Comparison of ENCODE assay signal across 26 mouse cellular contexts in the genomic region with DNA sequence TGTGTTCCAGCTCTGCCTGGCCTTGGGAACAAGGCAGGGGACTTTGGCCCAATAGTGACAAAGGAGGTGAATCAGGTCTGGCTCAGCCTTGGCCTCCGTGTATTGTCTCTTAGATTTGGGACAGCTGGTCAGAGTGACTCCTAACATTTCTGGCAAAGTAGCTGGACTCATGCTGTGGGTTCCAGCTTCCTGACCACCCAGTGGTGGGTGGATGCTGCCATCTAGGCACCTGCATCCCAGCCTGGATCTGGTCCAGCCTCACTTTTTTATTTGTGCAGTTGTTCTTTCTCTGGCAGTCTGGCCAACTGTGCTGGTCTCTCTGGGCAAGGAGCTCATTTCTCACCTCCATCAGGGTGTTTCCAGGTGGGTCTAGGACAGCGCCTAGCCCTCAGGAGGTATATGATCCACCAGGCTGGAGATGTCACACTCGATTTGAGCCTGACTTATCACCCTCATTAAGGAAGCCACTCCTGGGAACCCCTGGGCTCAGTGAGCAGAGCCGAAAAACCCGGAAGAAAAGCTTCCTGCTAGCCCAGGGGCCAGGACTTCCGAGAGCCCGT.
DNase-seq lines count a peak whose midpoint lies in the region; TF ChIP-seq lines count a peak whose summit lies in the region.
"Had no signal": no experiment of that assay in that cellular context is flagged by ENCODE, and none has a peak within 500 bp of the region (broad histone marks: within the 10 kb centered on the region; RNA-seq: fewer than 3 reads in every experiment).

No protein-coding gene starts in this region.

- no peak overlapping the region for H3ac ChIP-seq in myocyte (ENCODE audit: control insufficient read depth, insufficient read length)

- H3K4me3 ChIP-seq in myocyte, result no peak overlapping the region
- H3K4me3 ChIP-seq: embryonic facial prominence, embryonic 10.5 days; embryonic facial prominence, embryonic 15.5 days; forebrain, embryonic 13.5 days; heart, embryonic 12.5 days; hindbrain, embryonic 15.5 days; kidney, embryonic 15.5 days; limb, embryonic 13.5 days; neural tube, embryonic 13.5 days had no signal

- no peak for TF ChIP-seq POLR2A in myocyte (IDR thresholded peaks at IDR 0.05; ENCODE audit: insufficient read length, low read depth)

- peak; percentile 4 for DNase-seq in adrenal gland, postnatal 14 days
- DNase-seq in adrenal gland, postnatal 36 days, result no peak
- DNase-seq in left cerebral cortex, postnatal 4 days, result peak; percentile 40
- no peak for DNase-seq in left cerebral cortex, postnatal 36 days (ENCODE audit: low spot score in 2 of 2)
- peak; percentile 35 for DNase-seq in testis, postnatal 10 days (ENCODE audit: low spot score)
- no peak for DNase-seq in testis, postnatal 14 days (ENCODE audit: low spot score)
- DNase-seq: adrenal gland, adult 8-10 months; cerebellum, adult 8-10 months; cerebellum, postnatal 25 days; gastrocnemius, postnatal 14 days; kidney, adult 18-20 months; lung, embryonic 14.5 days; lung, postnatal 14 days; retina, postnatal 1 day; right cerebral cortex, postnatal 14 days; thymus, postnatal 25 days had no signal

- no peaks in the 10 kb centered on the region for H3K79me2 ChIP-seq in myocyte (ENCODE audit: control insufficient read depth, insufficient read depth)

- H3K27me3 ChIP-seq in myocyte (ENCODE audit: control insufficient read depth, insufficient read depth, insufficient read length), result no peaks in the 10 kb centered on the region
- H3K27me3 ChIP-seq: embryonic facial prominence, embryonic 15.5 days; forebrain, embryonic 13.5 days; heart, embryonic 12.5 days; hindbrain, embryonic 15.5 days; kidney, embryonic 15.5 days; limb, embryonic 13.5 days; neural tube, embryonic 13.5 days had no signal

- no peak overlapping the region for H3K4me2 ChIP-seq in myocyte (ENCODE audit: low read depth)
- H3K4me2 ChIP-seq: embryonic facial prominence, embryonic 15.5 days; forebrain, embryonic 13.5 days; heart, embryonic 12.5 days; hindbrain, embryonic 15.5 days; kidney, embryonic 15.5 days; limb, embryonic 13.5 days; lung, embryonic 14.5 days; midbrain, embryonic 11.5 days; neural tube, embryonic 13.5 days had no signal

- intact Hi-C loops in left cerebral cortex, postnatal 4 days (cut with DNase I), result no loop called here
- intact Hi-C loops in left cerebral cortex, postnatal 36 days (cut with DNase I), result no loop called here

- H3K36me3 ChIP-seq in myocyte (ENCODE audit: control insufficient read depth, insufficient read depth), result no peaks in the 10 kb centered on the region
- H3K36me3 ChIP-seq: embryonic facial prominence, embryonic 10.5 days; embryonic facial prominence, embryonic 15.5 days; heart, embryonic 12.5 days; hindbrain, embryonic 15.5 days; kidney, embryonic 15.5 days; limb, embryonic 13.5 days; neural tube, embryonic 13.5 days had no signal

TF ChIP-seq in myocyte, 11 proteins besides CTCF, POLR2A, EP300 and RAD21:
- TF ChIP-seq TCF3 (IDR thresholded peaks at IDR 0.05; ENCODE audit: insufficient read length, low read depth) (no peak), POLR2AphosphoS2 (IDR thresholded peaks at IDR 0.05; ENCODE audit: insufficient read length, low read depth) (no peak), REST (IDR thresholded peaks at IDR 0.05; ENCODE audit: insufficient read depth, insufficient read length) (no peak), TCF12 (IDR thresholded peaks at IDR 0.05; ENCODE audit: insufficient read depth, poor library complexity, severe bottlenecking) (peak; percentile 42), MYOD1 (IDR thresholded peaks at IDR 0.05; ENCODE audit: control insufficient read depth in 1 of 3, insufficient read length in 2 of 3, low read depth in 2 of 3) (peak in 2 of 3 experiments; percentile 42 to 66), MYOG (IDR thresholded peaks at IDR 0.05; ENCODE audit: control insufficient read depth in 1 of 3, insufficient read depth in 1 of 3, insufficient read length in 2 of 3, low read depth in 2 of 3) (peak in 2 of 3 experiments; percentile 47 to 74)

Comparison
In these comparisons a context has a peak if more than half of its experiments do, and no peak if none do; other contexts are left out.
1. DNase-seq: peak in adrenal gland, postnatal 14 days (single experiment), left cerebral cortex, postnatal 4 days (single experiment) and testis, postnatal 10 days (single experiment); none in adrenal gland, postnatal 36 days (0 of 2), left cerebral cortex, postnatal 36 days (0 of 2) and testis, postnatal 14 days (single experiment).